Mouse (Mus musculus) yolk sac, embryonic 10.5 days (tissue): ENCODE results near the gene Samd1.

ENCODE experiments used
- DNase-seq: peaks from one replicate; pipeline ENCODE4 v3.0.0-alpha.2; 2017; ENCODE audit warnings: low spot score

Gene Samd1

DNA sequence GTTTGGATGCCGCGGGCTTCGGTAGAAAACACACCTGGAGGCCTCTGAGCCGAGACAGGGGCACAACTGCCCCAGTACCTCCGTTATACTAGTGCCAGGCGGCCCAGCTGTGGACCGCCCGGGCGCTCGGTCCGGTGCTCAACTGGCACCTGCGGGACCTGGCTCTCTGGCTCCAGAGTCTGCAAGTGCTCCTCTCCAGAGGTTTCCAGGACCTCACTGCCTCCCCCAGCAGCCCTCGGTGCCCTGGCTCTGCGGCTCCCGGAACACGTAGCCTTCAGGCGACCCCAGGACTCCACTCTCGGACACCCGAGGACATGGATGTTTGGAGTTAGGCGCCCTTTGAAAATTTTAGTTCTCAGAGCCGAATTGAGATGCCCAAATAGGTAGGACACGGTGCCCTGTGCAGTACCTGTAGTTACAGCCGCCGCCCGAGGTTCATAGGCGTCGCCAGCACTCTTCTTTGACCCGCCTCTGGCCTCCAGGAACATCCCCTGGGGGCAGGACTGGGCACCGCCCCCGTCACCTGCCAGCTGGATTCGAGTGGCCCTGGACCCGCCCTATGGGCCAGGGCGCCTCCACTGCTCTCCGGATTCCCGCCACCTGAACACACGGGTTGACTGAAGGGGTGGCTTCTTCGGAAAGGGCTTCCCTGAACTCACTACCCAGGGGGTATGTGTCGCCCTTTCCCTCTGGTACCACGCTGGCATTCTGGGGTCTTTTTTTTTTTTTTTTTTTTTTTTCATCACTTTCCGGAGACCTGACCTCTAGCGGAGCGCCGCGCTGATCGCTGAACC is 14.4 kb downstream of the Samd1 start, which contains the start of gene 2210011C24Rik:
Gene 2210011C24Rik (minus strand): TSS at position 467 of the 794 bp plus-strand sequence.
- peak; percentile 87 for DNase-seq

DNA sequence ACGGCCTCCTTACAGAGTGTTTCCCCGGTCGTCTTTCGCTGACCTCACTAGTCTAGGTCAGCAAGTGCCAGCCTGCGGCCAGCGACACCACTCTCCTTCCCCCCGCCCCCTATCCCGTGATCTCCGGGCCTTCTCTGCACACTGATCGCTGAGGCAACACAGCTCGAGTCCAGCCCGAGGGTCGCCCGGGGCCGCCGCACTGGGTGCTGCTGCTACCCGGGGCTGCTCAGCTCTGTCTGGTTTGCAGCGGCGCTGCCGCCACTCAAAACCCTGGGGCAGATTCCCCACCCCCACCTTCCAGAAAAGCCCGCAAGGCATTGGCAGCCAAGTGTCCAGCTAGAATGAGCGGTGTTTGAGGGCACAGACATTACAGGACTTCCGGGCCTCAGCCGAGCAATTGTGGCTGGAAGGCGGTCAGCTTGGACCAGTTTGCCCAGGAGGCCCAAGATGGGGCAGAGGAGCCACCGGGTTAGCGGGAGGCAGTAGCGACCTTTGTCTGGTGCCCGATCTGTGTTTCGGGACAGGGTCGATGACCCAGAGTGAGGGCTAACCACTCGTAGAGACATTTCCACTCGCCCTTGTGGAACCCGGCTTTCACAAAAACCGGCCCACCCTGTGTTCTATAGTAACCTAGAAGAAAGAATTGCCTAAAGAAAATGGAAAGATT is 15.2 kb downstream of the Samd1 start:
- peak; percentile 88 for DNase-seq

DNA sequence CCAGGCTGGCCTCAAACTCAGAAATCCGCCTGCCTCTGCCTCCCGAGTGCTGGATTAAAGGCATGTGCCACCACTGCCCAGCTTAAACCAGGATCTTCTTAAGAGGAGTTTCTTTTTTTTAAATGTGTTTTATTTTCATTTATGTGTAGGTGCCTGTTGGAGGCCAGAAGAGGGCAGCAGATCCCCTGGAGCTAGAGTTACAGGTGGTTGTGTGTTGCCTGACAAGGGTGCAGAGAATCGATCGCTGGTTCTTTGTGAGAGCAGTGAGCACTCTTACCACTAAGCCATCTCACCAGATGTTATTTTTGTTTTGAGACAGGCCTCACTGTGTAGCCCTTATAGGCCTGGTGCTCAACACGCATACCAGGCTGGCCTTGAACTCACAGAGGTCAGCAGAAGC is 18.4 kb downstream of the Samd1 start:
- DNase-seq: no peak

DNA sequence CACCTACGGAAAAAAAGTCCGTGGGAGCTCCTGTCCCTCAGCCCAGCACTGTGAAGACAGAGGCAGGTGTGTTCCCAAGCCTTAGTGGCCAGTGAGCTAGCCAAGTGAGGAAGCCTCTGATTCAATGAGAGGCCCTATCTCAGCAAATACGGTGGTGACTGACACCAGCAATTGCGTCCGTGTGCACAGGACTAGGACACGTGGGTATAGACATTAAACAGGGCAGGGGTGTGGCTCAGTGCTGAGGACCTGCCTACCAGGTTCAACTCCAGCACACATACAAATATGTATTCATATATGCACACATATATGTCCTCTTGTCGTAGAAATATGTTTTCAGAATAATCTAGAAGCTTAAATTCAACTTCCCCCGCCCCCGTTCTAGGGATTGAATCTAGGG is 22.3 kb downstream of the Samd1 start:
- DNase-seq: no peak

DNA sequence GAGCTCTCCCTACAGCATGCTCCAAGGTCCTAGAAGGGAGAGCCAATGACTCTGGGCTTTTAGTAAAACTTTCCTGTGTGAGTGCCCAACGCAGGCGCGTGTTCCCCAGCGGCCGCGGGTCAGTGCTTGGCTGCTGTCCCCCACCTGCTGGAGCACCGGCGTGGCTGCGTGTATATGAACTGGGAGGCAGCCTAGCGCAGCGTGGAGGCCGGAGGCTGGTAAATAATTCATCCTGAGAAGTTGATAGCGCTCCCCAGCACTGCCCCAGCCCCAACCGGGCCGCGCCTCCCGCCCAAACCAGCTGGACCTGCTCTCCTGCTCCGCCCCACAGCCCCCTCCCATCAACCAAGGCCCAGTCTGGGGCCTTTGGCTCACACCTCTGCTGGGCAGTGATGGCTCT is 23.6 kb downstream of the Samd1 start, which contains the start of gene Palm3:
Gene Palm3 (plus strand): TSS at position 376 of the 400 bp plus-strand sequence.
- DNase-seq: peak; percentile 90

DNA sequence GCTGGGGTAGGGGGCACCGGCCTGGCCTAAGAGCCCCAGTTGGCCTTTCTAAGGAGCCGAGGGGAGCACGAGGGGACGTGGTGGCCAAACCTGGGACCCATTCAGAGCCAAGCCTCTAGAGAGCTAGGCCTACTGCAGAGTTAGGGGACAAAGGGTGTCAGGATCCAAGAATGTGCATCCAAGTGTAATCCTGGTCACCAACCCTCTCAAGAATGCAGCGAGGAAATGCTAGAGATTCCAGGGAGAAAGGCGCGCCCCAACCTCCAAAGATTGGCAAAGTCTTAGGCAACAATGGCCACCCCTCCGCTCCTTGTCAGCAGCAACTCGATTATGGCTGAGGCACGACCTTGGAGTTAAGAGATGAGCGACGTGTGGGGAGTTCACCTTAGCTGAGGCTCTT is 24.1 kb downstream of the Samd1 start:
- no peak for DNase-seq

DNA sequence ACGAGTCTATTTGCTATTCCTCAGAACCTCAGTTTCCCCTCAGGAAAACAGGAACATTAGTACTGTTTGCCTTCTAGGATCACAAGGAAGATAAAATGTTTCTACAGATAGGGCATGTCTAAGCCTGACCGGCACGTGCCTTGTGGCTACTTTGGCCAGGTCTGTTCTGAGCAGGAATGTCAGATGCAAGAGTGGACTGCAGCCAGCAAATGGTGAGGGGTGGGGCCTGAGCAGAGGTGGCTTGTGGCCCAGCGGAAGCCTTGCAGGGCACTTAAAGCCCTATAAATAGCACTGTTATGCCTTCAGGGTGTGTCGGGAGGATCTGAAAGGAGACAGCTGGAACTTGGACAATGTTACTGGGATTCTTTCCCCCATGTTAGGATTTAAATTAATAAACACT is 25.6 kb downstream of the Samd1 start:
- peak; percentile 87 for DNase-seq

DNA sequence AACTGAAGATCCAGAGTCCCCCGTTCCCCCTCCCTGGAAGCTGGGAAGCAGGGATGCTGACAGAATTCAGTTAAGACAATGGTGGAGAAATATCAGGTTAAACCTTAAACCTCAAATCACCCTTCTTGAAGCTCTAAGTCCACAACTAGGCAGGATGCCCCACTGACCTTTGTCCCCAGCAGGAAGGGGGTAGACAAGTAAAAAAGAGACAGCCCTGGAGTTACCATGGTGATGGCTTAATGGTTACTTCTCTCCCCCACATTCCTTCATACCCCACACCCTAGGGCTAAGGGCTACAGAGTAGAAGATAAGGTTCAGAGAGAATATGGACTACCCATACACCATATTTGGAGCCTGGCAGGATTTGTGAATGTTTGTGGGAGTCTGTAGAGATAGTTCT is 26.2 kb downstream of the Samd1 start:
- DNase-seq: peak; percentile 88

DNA sequence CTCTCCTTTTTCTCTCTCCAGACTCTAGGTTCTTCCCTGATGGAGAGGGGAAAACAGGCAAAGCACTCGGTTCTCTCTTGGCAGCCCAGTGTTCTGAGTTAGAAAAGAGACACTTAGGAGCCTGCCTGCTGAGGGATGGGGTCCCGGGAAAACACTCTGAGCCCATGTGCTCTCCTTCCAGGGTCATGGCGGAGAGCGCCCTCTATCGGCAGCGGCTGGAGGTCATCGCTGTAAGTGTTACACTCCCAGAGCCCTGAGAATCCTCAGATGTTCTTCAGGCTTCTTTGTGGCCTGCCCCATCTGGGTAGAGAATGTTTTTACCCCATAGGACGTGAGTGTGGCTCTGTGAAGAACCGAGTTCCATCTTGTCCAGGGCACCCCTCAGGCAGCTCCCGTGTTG is 26.7 kb downstream of the Samd1 start:
- DNase-seq: peak; percentile 75

DNA sequence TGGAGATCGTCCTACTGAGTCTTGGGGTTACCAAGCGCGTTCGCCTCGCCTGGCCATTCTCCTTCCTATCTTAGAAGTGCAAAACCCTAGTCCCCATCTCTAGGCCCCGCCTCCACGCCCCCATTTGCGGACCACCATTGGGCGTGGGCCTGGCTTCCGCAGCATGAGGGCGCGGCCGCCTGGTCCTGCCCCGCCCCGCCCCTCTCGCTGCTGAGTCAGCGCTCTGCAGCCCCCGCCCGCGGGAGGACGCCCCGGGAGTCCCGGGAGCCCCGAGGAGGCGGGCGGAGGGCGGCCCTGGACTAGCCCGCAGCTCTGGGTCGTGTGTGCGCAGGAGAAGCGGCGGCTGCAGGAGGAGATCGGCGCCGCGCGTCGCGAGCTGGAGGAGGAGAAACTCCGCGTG is 28.4 kb downstream of the Samd1 start:
- DNase-seq: no peak

DNA sequence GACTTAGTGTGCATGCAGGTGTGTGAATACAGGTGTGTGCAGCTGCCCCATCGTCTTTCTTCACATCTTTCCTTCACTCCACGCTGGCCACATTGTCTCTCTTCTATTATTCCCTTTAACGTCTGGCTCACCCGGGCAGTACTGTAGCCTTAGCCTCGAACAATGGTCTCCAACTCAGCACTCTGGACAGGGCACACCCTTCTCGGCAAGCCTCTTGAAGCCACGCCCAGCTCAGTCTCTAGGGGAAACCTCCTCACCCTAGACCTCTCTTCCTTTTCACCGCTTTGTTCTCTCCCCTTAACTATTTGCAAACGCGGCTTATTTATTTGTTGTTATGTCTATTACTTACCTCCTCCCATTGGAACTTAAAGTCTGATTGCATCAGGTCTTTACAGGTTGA is 30.0 kb downstream of the Samd1 start:
- DNase-seq: no peak

DNA sequence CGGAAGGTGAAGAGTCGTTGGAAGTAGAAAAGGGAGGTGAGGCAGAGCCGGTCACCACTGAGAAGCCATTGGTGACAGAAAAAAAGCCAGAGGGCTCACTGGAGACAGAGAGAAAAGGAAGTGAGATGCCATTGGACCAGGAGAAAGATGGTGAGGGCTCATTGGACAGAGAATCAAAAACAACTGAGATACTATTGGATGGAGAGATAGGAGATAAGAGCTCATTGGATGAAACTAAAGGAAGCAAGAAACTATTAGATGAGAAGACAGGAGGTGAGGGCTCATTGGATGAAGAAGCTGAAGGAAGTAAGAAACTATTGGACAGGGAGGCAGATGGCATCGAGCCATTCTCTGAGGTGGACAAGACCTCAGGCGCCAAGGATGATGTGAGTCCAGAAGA is 31.8 kb downstream of the Samd1 start:
- DNase-seq: no peak

DNA sequence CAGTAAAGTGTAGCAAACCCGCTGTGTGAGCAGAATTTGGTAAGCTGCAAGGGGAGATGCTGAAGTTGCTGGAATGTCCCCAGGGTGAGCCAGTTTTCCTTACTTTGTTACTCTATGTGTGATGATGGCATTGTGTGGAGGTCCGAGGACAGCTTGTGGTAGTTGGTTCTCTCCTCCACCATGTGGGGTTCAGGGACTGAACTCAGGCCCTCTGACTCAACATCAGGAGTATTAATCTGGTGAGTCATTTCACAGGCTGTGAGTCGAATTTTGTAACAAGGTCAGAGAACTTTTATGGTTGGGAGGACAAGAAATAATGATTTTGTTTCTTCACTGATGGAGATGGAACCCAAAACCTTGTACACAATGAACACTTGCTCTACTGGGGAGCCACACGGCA is 35.3 kb downstream of the Samd1 start:
- DNase-seq: no peak

DNA sequence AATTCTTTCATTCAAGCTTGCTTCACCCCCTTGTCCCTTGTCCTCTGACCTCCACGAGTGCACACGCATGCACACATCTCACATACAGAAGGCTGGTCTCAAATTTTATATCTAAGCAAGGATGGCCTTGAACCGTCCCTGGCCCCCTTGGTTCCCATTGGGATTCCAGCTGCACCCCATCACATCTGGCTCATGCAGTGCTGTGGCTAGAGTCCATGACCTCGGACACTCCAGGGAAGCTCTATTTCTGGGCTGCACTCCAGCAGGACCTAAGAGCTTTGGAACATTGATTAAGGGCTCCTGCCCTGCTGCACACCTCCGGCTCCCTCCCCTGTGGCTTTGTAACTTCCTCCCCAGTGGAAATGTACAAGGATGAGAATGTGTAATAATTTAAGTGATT is 40.5 kb downstream of the Samd1 start:
- no peak for DNase-seq

DNA sequence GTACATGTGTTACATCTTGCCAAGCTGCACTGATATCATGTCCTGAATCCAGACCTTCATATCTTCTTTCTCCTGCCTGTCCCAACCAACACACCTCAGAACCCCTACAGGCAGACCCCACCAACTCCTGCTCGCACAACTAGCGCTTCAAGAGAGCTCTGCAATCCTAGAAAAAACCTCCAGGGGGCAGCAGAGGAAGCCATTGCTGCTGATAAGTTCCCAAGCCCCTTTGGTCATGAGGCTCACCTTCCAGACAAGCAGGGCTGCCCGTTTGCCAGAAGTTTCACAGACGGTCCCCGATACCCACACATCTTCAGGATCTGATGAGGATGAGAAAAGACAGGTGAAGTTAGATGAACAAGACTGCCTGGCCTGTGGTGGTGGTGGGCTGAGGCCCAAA is 41.6 kb downstream of the Samd1 start:
- DNase-seq: peak; percentile 69

DNA sequence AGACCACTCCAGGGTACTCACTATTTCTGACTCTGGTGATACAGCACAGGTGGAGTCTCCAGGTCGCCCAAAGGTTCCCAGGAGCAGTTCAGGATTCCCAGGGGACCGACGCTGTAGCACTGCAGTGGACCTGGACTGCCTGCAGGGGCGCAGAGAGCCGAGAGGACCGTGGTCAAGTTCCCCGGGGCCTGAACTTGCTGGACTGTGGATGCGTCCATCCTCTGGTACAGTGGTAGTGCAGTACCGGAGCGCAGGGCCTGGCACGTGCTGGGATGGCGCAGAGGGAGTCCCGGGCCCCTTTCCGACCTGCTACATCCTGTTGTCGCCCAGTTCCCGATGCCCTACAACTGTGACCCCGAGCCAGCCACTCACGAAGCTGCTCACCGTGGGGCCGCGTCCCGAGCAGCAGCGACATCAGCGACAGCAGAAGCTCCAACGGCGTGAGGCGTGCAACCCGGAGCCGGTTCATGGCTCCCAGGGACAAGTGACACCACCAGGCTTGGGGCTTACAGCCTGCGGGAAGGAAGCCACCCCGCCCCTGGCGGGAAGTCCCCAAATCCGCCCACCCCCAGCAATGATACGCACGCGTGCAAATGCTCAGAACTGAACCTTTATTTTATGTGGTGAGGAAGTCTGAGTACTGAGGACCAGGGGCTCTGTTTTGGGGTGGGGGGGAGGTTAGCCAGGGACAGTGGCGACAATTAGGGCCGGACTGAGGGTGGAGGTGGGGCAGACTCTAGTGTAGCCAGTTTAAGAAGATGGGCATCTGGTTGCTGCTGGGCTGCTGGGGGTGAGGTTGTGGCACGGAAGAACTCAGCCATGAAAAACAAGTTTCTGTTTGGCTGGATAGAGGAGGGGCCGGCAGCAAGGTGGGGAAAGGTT is 44.8 kb downstream of the Samd1 start, which contains the start of gene Il27ra:
Gene Il27ra (minus strand): TSS at position 524 of the 882 bp plus-strand sequence.
- DNase-seq: no peak

DNA sequence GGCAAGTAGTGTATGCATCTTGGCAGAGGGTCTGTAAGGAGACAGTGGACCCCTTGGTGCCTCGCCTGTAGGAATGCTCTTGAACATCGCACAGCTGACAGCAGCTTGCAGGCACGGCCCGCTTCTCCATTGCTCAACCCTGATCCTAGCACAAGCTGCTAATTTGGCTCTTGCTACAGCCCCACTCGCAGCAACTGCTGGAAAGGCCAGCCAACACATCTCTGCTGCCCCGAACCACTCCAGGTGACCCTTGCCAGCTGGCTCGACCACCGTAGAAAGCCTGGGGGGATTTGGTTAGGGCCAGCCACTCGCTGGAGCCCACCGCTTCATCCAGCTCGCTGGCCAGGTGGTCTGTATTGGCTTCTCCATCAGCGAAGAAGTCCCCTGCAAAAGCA is 45.5 kb downstream of the Samd1 start:
- DNase-seq: no peak

DNA sequence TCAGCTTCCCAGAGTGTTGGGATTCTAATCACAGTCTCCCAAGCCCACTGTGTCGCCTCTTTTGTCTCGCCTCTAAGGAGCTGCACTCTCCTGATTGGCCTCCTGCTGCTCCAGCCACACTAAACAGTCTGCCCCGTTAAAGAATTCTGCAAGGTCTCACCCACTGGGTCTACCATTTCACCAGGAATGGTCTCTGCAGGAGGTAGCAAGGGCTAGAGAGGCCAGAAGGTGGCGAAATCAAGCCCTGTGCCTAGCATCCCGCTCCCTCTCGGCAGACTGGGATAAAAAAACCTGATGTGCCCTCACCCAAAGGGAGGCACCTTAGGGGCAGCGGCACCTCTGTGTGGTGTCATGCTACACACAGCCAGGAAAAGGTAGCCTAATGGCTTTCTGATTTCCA is 46.6 kb downstream of the Samd1 start:
- no peak for DNase-seq

DNA sequence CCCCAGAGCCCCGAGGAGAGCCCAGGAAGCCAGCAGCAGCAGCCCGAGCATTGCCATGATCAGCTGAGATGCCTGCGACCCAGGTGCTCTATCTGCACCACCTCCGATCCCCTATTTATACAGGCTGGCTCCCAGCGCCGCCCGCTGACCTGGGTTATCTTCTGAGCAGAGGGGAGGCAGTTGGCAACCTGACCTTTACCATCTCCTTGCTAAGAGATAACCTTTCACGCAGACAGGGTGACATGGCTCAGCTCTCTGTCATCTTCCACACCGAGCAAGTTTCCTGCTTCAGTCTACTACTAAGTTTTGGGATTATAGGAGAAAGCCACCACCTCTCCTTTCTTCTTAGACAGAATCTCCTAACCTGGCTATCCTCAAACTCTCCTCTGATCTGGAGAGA is 47.4 kb downstream of the Samd1 start, which contains the start of gene Rln3:
Gene Rln3 (minus strand): TSS at position 101 of the 400 bp plus-strand sequence.
- no peak for DNase-seq

DNA sequence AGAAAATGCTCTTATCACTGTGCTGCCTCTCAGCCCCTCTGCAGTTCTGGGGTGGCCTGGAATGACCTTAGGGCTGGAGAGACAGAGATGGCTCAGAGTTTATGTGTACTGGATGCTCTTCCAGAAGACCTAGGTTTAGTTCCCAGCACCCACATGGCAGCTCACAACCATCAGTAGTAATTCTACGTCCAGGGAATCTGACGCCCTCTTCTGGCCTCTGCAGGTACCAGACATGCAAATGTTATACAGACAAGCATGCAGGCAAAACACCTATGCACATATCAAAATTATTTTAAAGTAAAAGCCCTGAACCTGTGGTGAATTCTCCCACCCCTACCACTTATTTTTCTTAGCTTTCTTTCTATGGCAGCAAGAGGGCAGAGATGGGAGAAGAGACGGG is 49.0 kb downstream of the Samd1 start:
- no peak for DNase-seq

DNA sequence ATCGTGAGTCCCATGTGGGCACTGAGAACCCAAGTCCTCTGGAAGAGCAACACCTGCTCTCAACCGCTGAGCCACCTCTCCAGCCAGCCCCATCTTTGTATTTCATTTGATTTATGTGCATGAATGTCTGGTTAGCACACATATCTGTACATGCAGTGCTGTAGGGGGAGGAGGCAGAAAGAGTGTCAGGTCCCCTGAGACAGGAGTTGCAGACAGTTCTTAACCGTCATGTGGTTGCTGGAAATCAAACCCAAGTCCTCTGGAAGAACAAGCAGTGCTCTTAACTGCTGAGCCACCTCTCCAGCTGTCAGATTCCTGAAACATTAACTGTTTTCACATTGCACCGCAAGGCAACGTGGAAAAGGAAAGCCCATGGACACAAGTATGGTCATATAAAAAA is 50.7 kb downstream of the Samd1 start:
- no peak for DNase-seq
